Mouse (Mus musculus) heart, adult 9 months (tissue): Measurements from ENCODE around the gene Zfp184.
"Not testable (repeated sequence)": the region's sequence is repeated elsewhere in the genome, so short reads cannot be mapped to it uniquely, and the experiment has no call there.

Experiments
- DNase-seq, 2 experiments: peaks; one replicate each; pipeline ENCODE4 v3.0.0; 2022; ENCODE audit warnings: low spot score in 2 of 2

The Zfp184 gene

DNA sequence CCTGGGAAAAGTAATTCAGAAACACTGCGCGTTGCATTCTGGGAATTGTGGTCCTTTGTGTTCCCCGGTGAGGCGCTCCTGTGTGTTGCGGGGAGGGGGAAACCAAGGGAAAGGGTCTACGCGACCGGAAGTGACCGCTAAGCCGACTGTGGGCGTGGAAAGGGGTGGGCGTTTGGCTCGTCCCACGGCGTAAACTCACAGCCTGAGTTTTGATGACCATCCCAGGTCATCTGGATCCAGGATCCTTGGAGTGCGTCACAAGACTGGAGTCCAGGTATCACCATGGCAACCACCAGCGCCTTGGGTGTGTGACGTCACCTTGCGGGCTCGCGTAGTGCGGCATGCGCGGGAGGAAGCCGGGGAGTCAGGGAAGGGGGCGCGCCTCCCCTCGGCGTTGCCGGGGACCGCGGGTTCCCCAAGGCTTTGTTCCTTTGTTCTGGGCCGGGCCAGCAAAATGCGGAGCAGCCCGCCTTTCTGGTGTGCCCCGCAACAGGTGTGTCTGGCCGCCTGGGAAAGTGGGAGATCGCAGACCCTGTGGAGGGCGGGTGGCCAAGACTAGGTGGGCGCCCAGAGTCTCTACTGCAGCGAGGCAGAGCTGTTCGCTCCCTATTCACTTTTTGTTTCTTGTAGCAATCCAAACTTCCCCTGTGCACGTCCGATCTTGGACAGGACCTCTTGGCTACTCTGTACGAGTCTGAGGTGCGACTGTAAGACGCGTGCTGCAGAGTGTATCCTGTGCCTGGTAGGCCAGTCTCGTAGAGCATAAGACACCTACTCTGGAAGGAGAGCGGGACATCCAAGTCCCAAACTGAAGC is at the start of gene Zfp184:
Gene Zfp184, plus strand, starts transcription at position 169 of the 815 bp plus-strand sequence.
- peak; percentile 81 to 85 for DNase-seq

DNA sequence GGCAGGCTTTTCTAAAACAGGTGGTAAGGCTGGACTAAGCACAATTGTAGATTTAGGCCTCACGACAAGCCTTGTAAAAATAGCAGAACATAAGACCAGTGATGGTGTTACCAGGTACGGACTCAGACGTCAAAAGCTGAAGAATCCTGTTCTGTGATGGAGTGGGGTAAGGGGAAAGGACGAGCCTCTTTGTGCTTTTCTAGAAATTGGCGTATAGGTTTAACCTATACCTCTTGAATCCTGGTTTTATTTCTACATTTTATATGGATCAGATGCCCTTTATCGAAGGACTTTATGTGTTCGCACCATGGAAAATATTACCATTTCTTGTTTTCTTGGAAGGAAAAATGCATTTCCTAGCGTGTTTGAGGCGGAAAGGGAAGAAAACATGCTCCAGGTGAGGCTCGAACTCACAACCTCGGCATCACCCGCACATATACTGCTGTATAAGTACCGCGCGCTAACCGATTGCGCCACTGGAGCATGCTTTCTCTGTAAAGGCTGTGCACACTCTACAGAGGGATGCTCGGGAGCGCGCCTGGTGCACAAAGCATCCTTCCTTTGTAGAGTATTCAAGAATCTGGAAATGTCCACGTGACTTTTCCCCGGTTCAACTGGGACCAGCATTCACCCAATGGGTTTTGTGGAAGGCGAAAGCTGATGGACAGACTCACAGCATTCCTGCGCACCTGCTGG is 48.2 kb upstream of the Zfp184 start:
- no peak for DNase-seq

DNA sequence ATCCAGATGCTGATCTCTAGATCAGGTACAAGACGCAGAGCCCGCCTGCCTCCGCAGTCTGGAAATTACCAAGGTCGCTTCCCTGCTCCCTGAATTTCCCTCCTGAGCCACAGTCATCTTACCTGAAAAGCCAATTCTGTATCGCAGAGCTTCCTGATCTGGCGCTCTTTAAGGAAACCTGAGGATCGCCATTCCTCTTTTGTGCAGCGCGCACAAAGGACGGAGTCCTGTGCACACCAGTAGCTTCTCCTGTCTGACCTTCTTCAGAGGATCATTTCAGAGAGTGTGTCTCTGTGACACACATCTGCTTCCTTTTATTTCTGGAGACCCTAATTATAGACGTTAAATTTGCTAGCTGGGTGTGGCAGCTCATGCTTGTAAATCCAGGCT is 47.7 kb upstream of the Zfp184 start:
- DNase-seq: no peak

DNA sequence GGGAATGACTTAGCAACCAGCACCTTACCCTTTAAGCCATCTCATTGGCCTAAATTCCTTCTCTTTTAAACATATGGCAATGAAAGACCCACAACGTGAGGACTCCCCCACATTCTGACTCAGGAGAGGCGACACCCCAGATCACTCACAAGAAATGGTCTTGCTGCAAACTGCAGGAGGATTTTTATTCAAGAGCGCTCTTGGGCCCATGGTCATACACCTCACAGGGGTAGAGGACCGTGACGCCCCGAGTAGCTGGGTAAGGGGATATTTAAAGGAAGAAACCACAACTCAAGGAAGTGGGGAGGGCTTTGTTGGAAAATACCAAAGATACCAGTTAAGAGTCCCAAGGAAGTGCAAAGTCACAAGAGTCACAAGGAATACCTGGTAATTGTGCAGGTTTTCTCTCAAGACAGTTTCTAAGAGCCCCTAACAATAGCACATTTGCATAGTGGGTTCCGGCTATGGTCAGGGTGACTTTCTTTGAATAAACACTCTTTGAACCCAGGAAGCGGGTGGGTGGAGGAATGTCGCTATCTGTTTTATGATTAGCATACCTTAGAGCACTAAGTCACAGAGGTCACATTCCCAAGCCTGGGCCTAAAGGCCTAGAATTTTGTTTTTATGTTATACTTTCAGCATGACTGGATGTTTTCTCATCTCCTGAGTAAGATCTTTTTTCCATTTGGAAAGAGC is 43.9 kb upstream of the Zfp184 start:
- not testable (repeated sequence) for DNase-seq

DNA sequence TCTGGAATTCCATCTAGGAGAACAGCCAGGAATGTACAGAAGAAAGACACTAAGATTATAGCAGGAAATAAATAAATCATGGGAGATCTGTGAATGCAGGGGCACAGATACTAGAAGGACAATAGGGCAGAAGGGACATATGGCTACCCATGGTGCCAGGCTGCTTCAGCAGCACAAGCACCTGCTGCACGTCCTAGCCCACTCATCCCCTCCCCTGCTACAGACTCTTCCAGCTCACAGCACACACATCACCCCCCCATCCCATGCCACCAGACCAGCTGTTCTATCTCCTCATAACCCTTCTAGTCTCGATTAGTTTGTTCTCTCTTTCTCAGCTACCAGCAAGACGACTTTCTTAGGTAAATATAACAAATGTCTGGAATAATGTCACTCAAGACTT is 41.4 kb upstream of the Zfp184 start:
- DNase-seq: no peak

DNA sequence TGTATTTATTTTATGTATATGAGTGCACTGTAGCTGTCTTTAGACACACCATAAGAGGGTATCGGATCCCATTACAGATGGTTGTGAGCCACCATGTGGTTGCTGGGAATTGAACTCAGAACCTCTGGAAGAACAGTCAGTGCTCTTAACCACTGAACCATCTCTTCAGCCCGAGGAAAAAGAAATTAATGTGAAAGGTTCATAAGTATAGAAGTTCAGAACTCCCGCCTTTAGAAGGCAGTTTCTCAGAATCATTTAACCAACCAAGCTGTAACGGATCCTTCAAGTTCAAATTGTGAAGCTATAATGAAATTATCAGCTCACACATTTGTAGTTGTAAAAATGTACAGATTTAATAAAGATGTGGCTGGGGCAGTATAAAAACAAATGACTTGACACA is 40.8 kb upstream of the Zfp184 start:
- DNase-seq: not testable (repeated sequence)

DNA sequence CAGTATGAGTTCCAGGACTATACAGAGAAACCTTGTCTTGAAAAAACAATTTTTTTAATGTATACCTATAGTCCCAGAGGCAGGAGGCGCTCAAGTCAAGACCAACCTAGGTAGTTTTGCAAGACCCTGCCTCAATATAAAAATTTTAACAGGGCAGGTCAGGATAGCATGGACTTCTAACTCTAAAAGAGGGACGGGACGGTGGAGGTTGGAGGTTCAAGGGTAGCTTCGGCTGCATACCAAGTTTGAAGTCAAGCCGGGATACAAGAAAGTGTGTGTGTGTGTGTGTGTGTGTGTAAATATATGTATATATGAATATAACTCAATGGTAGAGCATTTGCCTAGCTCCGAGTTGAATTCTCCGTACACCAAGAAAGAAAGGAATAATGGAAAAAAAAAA is 38.6 kb upstream of the Zfp184 start:
- no peak for DNase-seq

DNA sequence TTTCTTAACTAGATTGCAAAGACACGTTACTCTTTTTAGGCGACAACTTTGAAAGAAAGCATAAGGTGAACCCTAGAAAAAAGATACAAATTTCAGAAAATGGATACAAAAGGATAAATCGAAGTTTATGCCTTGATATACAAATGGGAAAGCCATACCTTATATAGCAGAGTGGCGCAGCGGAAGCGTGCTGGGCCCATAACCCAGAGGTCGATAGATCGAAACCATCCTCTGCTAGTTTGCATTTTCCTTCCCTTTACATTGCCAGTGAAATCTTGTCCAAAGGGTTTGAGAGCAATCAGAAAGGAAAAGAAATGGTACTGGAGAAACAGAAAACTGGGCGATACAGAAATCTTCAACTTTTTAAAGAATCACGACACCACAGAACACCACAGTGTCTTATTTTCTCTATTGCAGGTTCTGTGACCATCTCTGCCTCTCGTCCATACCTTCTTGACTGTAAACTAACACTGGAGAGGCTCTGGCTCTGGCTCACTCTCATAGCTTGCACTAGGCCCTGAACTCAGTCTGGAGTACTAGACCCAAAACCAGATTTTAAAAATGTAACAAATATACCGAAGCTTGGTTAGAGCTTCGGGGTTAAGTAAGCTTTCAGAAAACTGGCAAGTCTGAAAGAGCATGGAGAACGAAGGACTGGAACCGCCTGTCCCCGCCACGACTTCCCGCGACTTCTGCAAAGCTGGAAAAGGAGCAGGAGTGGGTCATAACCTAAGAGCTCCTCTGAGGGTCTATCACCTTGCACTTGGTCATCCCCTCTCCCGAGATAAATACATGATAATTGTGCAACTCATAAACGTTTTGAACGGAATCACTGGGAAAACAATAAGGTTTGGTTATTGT is 37.7 kb upstream of the Zfp184 start:
- no peak for DNase-seq

DNA sequence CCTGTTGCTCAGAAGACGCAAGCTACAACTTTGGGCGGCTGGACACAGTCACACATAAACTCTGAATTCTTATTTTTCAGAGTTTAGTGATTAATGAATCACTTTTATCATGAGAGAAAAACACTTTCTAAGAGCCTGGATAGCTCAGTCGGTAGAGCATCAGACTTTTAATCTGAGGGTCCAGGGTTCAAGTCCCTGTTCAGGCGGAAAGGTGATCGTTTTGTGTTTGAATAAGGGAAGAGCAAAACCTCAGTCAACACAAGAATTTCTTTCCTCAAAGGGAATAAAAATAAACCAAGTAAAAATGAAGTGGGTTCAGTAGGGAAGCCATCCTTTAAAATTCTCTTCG is 37.1 kb upstream of the Zfp184 start:
- not testable (repeated sequence) for DNase-seq

DNA sequence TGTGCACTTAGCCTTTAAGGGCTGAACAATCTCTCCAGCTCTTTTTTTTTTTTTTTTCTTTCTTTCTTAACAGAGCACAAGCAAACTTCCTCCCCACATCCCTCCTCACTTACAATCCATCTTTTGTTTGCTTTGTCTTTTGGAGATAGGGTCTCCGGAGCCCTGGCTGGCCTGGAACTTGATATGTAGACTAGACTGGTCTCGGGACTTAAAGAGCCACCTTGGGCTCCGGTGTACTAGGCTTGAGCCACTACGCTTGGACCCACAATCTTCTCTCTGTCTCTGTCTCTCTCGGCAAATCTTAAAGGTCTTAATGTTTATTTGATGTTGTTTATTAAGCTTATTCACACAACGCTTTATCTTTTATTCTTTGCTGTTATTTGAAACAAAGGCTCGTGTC is 34.2 kb upstream of the Zfp184 start:
- no peak for DNase-seq

DNA sequence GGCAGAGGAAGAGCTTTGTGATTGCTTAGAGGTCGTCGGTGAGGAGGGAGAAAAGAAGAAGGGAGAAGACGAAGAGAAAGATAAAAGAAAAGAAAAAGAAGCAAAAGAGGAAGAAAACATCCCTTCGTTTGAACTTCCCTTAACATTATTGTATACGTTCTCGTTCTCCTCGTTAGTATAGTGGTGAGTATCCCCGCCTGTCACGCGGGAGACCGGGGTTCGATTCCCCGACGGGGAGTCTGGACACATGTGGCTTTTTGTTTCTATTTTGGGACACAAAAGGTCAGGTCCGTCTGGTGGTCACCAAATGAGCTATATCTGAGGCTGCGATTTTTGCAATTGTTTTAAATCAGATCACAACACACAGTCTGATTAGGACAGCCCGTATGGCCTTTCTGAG is 33.7 kb upstream of the Zfp184 start:
- DNase-seq: no peak

DNA sequence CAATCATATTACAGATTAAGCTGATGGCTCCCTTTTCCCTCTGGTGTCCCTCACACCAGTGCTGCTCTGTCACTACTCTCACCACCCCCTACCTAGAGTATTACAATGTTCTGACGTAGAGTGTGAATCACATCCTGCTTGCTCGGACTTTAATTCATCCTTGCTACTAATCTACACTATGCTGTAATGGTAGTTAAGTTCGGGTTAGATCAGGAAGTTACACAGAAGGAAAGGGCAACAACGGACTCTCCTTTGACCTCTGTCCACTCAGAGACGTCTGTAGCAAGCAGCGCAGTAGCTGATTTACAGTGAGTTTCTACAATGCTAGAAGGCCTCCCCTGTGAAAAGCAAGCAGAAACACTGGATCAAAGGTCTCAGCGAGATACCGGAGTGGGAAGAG is 31.0 kb upstream of the Zfp184 start:
- no peak for DNase-seq

DNA sequence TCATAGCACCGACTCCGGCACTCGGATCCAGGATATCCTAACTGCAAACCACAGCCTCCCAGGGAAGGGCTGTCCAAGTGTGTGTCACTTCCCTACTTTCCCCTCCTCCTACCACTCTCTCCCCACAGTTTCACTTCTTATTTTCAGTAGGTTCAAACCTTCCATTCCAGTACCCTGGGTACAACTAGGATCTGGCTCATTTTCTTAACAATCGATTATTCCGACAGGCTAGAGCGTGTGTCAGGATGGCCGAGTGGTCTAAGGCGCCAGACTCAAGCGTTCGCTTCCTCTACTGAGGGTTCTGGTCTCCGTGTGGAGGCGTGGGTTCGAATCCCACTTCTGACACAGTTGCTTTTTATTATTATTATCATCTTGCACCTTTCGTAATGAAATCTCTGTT is 30.3 kb upstream of the Zfp184 start:
- DNase-seq: peak; percentile 71 to 74

DNA sequence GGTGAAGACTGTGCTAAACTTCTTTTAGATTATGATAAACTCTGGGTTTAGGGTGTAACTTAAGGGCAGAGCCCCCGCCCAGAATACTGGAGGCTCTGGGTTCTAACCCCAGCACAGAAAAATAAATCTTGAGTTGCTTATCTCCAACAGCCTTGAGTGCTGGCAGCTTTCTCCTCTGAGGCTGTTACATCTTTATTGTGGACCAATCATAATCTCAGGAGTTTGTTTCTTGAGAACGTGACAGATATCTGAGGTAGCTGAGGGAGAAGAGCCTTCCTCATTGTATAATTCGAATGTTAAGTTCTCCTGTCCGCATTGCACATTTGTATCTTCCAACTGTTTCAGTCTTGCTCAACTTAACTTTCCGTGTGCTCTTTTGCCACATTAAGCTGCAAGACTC is 29.4 kb upstream of the Zfp184 start:
- no peak for DNase-seq

DNA sequence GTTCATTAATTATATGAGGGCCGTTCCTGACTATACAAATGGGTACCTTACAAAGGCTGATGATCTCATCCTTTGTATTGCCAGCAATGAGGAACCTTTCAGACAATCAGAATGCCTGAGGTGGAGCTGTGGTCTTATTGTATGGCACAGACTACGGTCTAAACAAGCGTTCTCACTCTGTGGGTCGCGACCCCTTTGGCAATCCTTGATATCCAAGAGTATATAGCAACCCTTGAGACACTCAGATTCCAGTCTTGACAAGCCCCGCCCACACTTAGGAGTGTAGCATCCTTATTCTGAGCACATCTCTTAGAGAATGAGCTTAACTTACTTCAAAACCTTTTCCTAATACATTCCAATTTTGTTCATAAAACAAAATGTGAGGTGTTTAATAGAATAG is 28.8 kb upstream of the Zfp184 start:
- DNase-seq: no peak

DNA sequence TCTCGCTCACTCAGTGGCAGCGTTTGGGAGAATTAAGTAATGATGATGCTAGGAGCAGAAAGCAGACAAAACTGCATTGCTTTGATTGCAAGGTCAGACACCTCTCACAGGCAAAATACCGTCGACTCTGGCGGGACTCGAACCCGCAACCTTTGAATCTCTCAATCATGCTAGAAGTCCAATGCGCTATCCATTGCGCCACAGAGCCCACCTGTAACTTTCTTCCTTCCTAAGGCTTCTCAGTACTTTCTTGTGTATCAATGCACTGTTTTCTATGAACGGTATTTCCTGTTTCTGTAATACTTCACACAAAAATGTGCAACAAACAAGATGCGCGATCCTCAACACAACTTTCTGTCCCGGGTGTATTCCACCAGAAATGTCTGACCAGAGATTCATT is 27.9 kb upstream of the Zfp184 start:
- DNase-seq: no peak

DNA sequence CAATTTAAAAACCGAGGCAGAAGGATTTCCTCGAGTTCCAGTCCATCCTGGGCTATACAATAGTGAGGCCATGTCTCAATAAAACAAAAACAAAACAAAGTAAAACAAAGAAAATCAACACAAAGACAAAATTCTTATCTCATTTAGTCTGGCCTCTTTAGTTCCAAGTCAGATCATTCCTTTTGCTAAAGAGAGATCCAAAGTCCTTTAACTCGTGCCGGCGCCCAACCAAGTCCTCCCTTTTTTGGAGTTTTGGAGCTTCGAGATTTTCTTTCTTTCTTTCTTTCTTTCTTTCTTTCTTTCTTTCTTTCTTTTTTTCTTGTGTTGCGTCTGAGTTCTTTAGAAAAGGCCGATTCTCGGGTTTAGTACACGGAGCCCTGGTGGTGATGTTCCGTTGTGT is 27.4 kb upstream of the Zfp184 start:
- no peak for DNase-seq

DNA sequence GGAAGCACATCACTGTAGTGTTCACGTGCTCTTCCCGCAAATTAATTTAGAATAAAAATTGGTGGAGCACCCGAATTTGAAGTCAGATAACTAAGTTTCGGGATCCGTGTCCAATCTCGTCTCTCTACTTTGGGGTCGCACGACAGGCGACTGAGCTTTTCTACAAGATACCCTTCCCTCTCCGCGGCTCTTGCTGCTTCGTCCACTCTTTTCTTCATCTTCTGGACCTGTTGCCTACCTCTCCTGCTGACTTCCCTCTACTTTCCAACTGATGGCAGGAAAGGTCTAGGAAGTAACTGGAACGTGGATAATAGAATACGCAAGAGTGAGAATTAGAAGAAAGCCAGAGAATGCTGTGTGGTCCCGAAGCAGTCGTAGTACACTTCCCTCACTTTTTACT is 26.9 kb upstream of the Zfp184 start:
- DNase-seq: no peak

DNA sequence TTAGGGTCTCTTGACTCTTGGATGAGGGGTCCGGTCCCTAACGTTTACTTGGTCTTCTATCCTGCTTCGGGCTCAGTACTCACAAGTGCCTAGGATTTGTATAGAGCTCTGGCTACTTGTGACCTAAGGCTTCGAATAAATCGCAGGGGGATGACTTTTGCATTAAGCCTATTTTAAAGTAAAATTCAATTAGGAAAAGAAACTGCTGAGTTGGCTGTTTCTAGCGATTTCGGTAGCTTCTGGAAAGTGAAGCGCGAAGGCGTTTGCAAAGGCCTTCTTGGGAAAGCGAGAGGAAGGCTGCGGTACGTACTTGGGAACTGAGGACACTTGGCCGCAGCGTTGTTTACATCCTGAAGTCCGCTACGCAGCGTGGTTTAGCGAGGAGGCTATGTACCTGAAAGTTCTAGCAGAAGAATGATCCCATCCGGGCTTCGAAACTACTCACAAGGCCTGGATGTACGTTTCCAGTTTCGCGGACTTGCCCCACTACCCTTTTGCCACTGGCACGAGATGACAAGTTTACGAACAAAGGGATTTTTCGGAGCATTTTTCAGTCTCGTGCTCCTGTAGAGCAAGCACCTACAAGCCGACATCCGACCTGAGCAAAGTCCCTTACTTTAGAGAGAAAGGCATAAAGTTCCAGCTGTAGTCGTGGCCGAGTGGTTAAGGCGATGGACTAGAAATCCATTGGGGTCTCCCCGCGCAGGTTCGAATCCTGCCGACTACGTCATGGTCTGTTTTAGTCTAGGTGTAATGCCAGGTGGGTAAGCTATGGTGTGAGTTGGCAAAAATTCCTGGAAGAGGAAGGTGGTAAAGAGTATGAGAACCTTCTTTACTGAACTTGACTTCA is 26.1 kb upstream of the Zfp184 start:
- peak; percentile 78 to 88 for DNase-seq

DNA sequence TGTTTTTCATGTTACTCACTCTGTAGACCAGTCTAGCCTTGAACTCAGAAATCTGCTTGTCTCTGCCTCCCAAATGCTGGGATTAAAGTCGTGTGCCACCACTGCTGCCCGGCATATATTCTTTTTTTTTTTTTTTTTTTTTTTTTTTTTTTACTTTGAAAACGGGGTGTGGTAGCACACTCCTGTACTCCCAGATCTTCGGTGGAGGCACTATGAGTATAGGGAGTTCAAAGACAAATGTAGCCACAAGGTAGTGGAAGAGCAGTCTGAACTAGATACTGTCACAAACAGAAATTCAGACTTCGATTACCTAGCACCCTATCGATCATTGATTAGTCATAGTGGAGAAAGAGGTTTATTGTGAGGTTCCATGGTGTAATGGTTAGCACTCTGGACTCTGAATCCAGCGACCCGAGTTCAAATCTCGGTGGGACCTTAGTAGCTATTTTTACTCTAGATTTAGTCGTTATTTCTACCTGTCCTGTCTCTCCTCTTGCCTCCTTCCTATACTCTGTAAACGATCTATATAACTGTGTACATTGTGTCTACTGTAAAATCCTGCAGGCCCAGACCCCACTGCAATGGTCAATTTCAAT is 25.0 kb upstream of the Zfp184 start:
- peak in 1 of 2 experiments; percentile 8 for DNase-seq
